13 mouse cellular contexts compared by ENCODE assay signal in genomic region chr8:60956847-60957246, GRCm38 (mm10). TPM values are rescaled to one million over a fixed set of nuclear protein-coding genes. Genes with fewer than 3 reads are reported as not detected.
DNase-seq lines count a peak whose midpoint lies in the region; ATAC-seq and TF ChIP-seq lines count a peak whose summit lies in the region.
"Had no signal": no experiment of that assay in that cellular context is flagged by ENCODE, and none has a peak within 500 bp of the region (broad histone marks: within the 10 kb centered on the region; RNA-seq: fewer than 3 reads in every experiment).

No protein-coding gene starts in this region.

- TF ChIP-seq EP300 in stomach, postnatal 0 days (optimal IDR thresholded peaks at IDR 0.05) = no peak

- H3K4me1 ChIP-seq in lung, embryonic 14.5 days (ENCODE audit: insufficient read depth) = no peaks in the 10 kb centered on the region
- no peaks in the 10 kb centered on the region; the same call in 1 of the 2 replicates for H3K4me1 ChIP-seq in lung, adult 2 months (ENCODE audit: control insufficient read depth, insufficient read depth, low read length)
- H3K4me1 ChIP-seq in liver, embryonic 16.5 days (ENCODE audit: control insufficient read depth, low read depth, low read length) = peaks cover 31% of the 10 kb centered on the region
- H3K4me1 ChIP-seq in stomach, postnatal 0 days (replicated peaks; ENCODE audit: control insufficient read depth, insufficient read depth) = no peaks in the 10 kb centered on the region
- peaks cover 14% of the 10 kb centered on the region for H3K4me1 ChIP-seq in forebrain, embryonic 15.5 days

- no peaks in the 10 kb centered on the region for H3K36me3 ChIP-seq in lung, embryonic 14.5 days (ENCODE audit: insufficient read depth)
- no peaks in the 10 kb centered on the region for H3K36me3 ChIP-seq in liver, embryonic 16.5 days (ENCODE audit: control insufficient read depth, insufficient read depth)
- H3K36me3 ChIP-seq in stomach, postnatal 0 days (ENCODE audit: control insufficient read depth, insufficient read depth, low read length) = no peaks in the 10 kb centered on the region
- no peaks in the 10 kb centered on the region for H3K36me3 ChIP-seq in forebrain, embryonic 15.5 days
- H3K36me3 ChIP-seq: midbrain, embryonic 13.5 days had no signal

- no peak overlapping the region for H3K4me3 ChIP-seq in lung, embryonic 14.5 days (ENCODE audit: low read depth, low read length)
- H3K4me3 ChIP-seq in lung, adult 2 months (replicated peaks; ENCODE audit: extremely low read depth, low read depth, low read length) = no peak overlapping the region
- peak overlapping the region; percentile 32 for H3K4me3 ChIP-seq in liver, embryonic 16.5 days (ENCODE audit: low read depth, low read length)
- no peak overlapping the region for H3K4me3 ChIP-seq in stomach, postnatal 0 days (ENCODE audit: low read depth, low read length)
- no peak overlapping the region for H3K4me3 ChIP-seq in forebrain, embryonic 15.5 days
- H3K4me3 ChIP-seq: layer of hippocampus, adult 2 months; midbrain, embryonic 13.5 days had no signal

- TF ChIP-seq POLR2A in lung, adult 2 months (IDR thresholded peaks at IDR 0.05; ENCODE audit: borderline replicate concordance, extremely low read depth, low read depth, low read length) = no peak

- no peak overlapping the region for H3K4me2 ChIP-seq in lung, embryonic 14.5 days
- H3K4me2 ChIP-seq in liver, embryonic 16.5 days (ENCODE audit: low read depth, low read length) = peak overlapping the region; percentile 66
- no peak overlapping the region for H3K4me2 ChIP-seq in stomach, postnatal 0 days (replicated peaks; ENCODE audit: low read depth)
- H3K4me2 ChIP-seq in forebrain, embryonic 15.5 days (replicated peaks) = no peak overlapping the region
- H3K4me2 ChIP-seq: midbrain, embryonic 13.5 days had no signal

- H3K9me3 ChIP-seq in lung, embryonic 14.5 days (ENCODE audit: low read depth, low read length) = no peaks in the 10 kb centered on the region
- no peaks in the 10 kb centered on the region for H3K9me3 ChIP-seq in liver, embryonic 16.5 days (replicated peaks; ENCODE audit: control insufficient read depth, low read length)
- H3K9me3 ChIP-seq in stomach, postnatal 0 days (ENCODE audit: control insufficient read depth, low read length) = no peaks in the 10 kb centered on the region
- H3K9me3 ChIP-seq in forebrain, embryonic 15.5 days = no peaks in the 10 kb centered on the region
- H3K9me3 ChIP-seq: midbrain, embryonic 13.5 days had no signal

- DNase-seq in lung, embryonic 14.5 days = no peak
- no peak for DNase-seq in lung, adult 2 months
- DNase-seq in stomach, postnatal 0 days (ENCODE audit: low spot score) = peak; percentile 64
- no peak for DNase-seq in right cerebral cortex, postnatal 25 days
- no peak for DNase-seq in layer of hippocampus, postnatal 36 days
- DNase-seq: forebrain, postnatal 0 days; lung, adult 18-20 months had no signal

- no peak; the same call in 1 of the 2 replicates for ATAC-seq in lung, embryonic 14.5 days (ENCODE audit: insufficient read depth)
- peak; percentile 73 for ATAC-seq in erythroblast, adult 5-6 weeks (replicated peaks; ENCODE audit: low FRiP score, poor library complexity, severe bottlenecking)
- ATAC-seq in liver, embryonic 16.5 days (ENCODE audit: low read depth) = peak; percentile 73
- ATAC-seq in stomach, postnatal 0 days (ENCODE audit: low FRiP score, low TSS enrichment) = peak; percentile 88
- no peak for ATAC-seq in forebrain, embryonic 15.5 days (replicated peaks)
- ATAC-seq: forebrain, postnatal 0 days; hindbrain, postnatal 0 days; midbrain, embryonic 13.5 days had no signal

- H3K9ac ChIP-seq in lung, embryonic 14.5 days = no peak overlapping the region
- peak overlapping the region; percentile 46 for H3K9ac ChIP-seq in liver, embryonic 16.5 days (ENCODE audit: low read depth, low read length)
- H3K9ac ChIP-seq in stomach, postnatal 0 days (ENCODE audit: low read length) = no peak overlapping the region
- H3K9ac ChIP-seq in forebrain, embryonic 15.5 days (replicated peaks) = no peak overlapping the region
- H3K9ac ChIP-seq: forebrain, postnatal 0 days; midbrain, embryonic 13.5 days had no signal

- H3K27me3 ChIP-seq in lung, embryonic 14.5 days (ENCODE audit: insufficient read depth, low read length) = no peaks in the 10 kb centered on the region
- no peaks in the 10 kb centered on the region for H3K27me3 ChIP-seq in liver, embryonic 16.5 days (ENCODE audit: control insufficient read depth, insufficient read depth, low read depth, low read length)
- H3K27me3 ChIP-seq in stomach, postnatal 0 days (ENCODE audit: control insufficient read depth, insufficient read depth, low read length) = no peaks in the 10 kb centered on the region
- H3K27me3 ChIP-seq in forebrain, embryonic 15.5 days = no peaks in the 10 kb centered on the region
- H3K27me3 ChIP-seq: midbrain, embryonic 13.5 days had no signal

- no peak for TF ChIP-seq CTCF in lung, embryonic 14.5 days (IDR thresholded peaks at IDR 0.05; ENCODE audit: low read depth)
- TF ChIP-seq CTCF in lung, adult 2 months (IDR thresholded peaks at IDR 0.05; ENCODE audit: insufficient read depth, low read length) = no peak
- no peak for TF ChIP-seq CTCF in stomach, postnatal 0 days (IDR thresholded peaks at IDR 0.05; ENCODE audit: low read depth)

- H3K27ac ChIP-seq in lung, embryonic 14.5 days (ENCODE audit: low read depth) = peak overlapping the region; percentile 36; the same call in 1 of the 2 replicates
- H3K27ac ChIP-seq in liver, embryonic 16.5 days (ENCODE audit: low read length) = peak overlapping the region; percentile 97
- peak overlapping the region; percentile 56; the same call in 1 of the 2 replicates for H3K27ac ChIP-seq in stomach, postnatal 0 days (replicated peaks)
- H3K27ac ChIP-seq in forebrain, embryonic 15.5 days (replicated peaks) = no peak overlapping the region
- H3K27ac ChIP-seq: hindbrain, postnatal 0 days; layer of hippocampus, adult 2 months; midbrain, embryonic 13.5 days had no signal

- WGBS in lung, embryonic 14.5 days = 91% methylated on average over 7 of the region's 7 CpGs
- 81% methylated on average over 7 of the region's 7 CpGs for WGBS in lung, adult 2 months
- 24% methylated on average over 7 of the region's 7 CpGs for WGBS in liver, embryonic 16.5 days (ENCODE audit: insufficient replicate concordance)
- 53% methylated on average over 7 of the region's 7 CpGs for WGBS in stomach, postnatal 0 days
- 96% methylated on average over 7 of the region's 7 CpGs for WGBS in forebrain, embryonic 15.5 days

RNA-seq across cellular contexts. Expression of gene Clcn3, which starts 26.3 kb away (rescaled TPM):
- 17.3 and 17.9 TPM in 2 replicates for polyA plus RNA-seq in lung, embryonic 14.5 days (2014; fragmentation: Nextera tagmentation; extraction: Ambion mirVana)
- polyA plus RNA-seq in lung, adult 2 months (2012; rRNA removed) = 9.3 and 13.7 TPM in 2 replicates
- 710 and 760 TPM in 2 replicates for total RNA-seq in erythroblast, adult 5-6 weeks (2015; ENCODE audit: low replicate concordance)
- 1,348 and 1,485 TPM in 2 replicates for total RNA-seq in erythroblast, adult 5-6 weeks (2017; ENCODE audit: low replicate concordance)
- polyA plus RNA-seq in liver, embryonic 16.5 days (2015; fragmentation: Nextera tagmentation; extraction: Ambion mirVana) = 39.4 and 41.2 TPM in 2 replicates
- 21.3 and 21.7 TPM in 2 replicates for polyA plus RNA-seq in stomach, postnatal 0 days (2015; fragmentation: Nextera tagmentation; extraction: Ambion mirVana)
- polyA plus RNA-seq in forebrain, embryonic 15.5 days (2015; fragmentation: Nextera tagmentation; extraction: Ambion mirVana) = 62.7 and 63.5 TPM in 2 replicates
- 100 to 1,000 TPM; 126 to 132 TPM for total RNA-seq in layer of hippocampus, postnatal 36 days (2021)

RNA-seq across cellular contexts. Expression of gene Nek1, which starts 36.1 kb away (rescaled TPM):
- 19.9 and 20.7 TPM in 2 replicates for polyA plus RNA-seq in lung, embryonic 14.5 days (2014; fragmentation: Nextera tagmentation; extraction: Ambion mirVana)
- 9.1 and 9.4 TPM in 2 replicates for polyA plus RNA-seq in lung, adult 2 months (2012; rRNA removed)
- 8.1 and 11.5 TPM in 2 replicates for total RNA-seq in erythroblast, adult 5-6 weeks (2015; ENCODE audit: low replicate concordance)
- total RNA-seq in erythroblast, adult 5-6 weeks (2017; ENCODE audit: low replicate concordance) = 17.7 and 18.5 TPM in 2 replicates
- 7.1 and 7.9 TPM in 2 replicates for polyA plus RNA-seq in liver, embryonic 16.5 days (2015; fragmentation: Nextera tagmentation; extraction: Ambion mirVana)
- 6.9 and 7.8 TPM in 2 replicates for polyA plus RNA-seq in stomach, postnatal 0 days (2015; fragmentation: Nextera tagmentation; extraction: Ambion mirVana)
- polyA plus RNA-seq in forebrain, embryonic 15.5 days (2015; fragmentation: Nextera tagmentation; extraction: Ambion mirVana) = 22.9 and 24.3 TPM in 2 replicates
- total RNA-seq in layer of hippocampus, postnatal 36 days (2021) = 10 to 100 TPM; 26.2 to 31.0 TPM

Comparison
In these comparisons a context has a peak if more than half of its experiments do, and no peak if none do; other contexts are left out.
1. ATAC-seq: peak in erythroblast, adult 5-6 weeks (single experiment), liver, embryonic 16.5 days (single experiment) and stomach, postnatal 0 days (single experiment); none in lung, embryonic 14.5 days (single experiment) and forebrain, embryonic 15.5 days (single experiment).